Mouse (Mus musculus): ENCODE measurements around the gene Ppm1h. TPM values are rescaled to one million over a fixed set of nuclear protein-coding genes. Genes with fewer than 3 reads are reported as not detected.
A peak's percentile ranks its signal among the peaks of the same experiment; 100 is the strongest.

Gene Ppm1h
- total and polyA plus RNA-seq, 2 experiments from 2014 or later = 50.3 to 60.2 TPM

- H3K4me2 ChIP-seq (ENCODE audit: low read depth, low read length) = no peak overlapping the region
- H3K27ac ChIP-seq = no peak overlapping the region
- H3K4me3 ChIP-seq (ENCODE audit: low read length) = no peak overlapping the region
- H3K27me3 ChIP-seq (ENCODE audit: insufficient read depth, low read length) = no peaks in the 10 kb centered on the region
- no peak for TF ChIP-seq CTCF (IDR thresholded peaks at IDR 0.05; ENCODE audit: low read depth)
- no peak for DNase-seq (ENCODE audit: low spot score)
- no peaks in the 10 kb centered on the region for H3K4me1 ChIP-seq (ENCODE audit: insufficient read depth, low read length)
- no peaks in the 10 kb centered on the region for H3K9me3 ChIP-seq (ENCODE audit: low read length)
- 58% methylated on average over 6 of the region's 6 CpGs for WGBS
- H3K36me3 ChIP-seq (ENCODE audit: insufficient read depth, low read length) = no peaks in the 10 kb centered on the region
- ATAC-seq = no peak
- H3K9ac ChIP-seq (replicated peaks; ENCODE audit: low read length) = no peak overlapping the region
Measured at GRCm38 (mm10) chr10:122950966-122951365, 272.4 kb downstream of the Ppm1h start.

GRCm38 (mm10) chr10:122953576-122953975 is 275.0 kb downstream of the Ppm1h start:
- DNase-seq (ENCODE audit: low spot score) (no peak), ATAC-seq (no peak)
- no peak overlapping the region for H3K4me3 ChIP-seq (ENCODE audit: low read length)
- no peaks in the 10 kb centered on the region for H3K9me3 ChIP-seq (ENCODE audit: low read length)
- H3K4me2 ChIP-seq (ENCODE audit: low read depth, low read length) = no peak overlapping the region
- H3K27me3 ChIP-seq (ENCODE audit: insufficient read depth, low read length) = no peaks in the 10 kb centered on the region
- H3K36me3 ChIP-seq (ENCODE audit: insufficient read depth, low read length) = no peaks in the 10 kb centered on the region
- H3K9ac ChIP-seq (replicated peaks; ENCODE audit: low read length) = no peak overlapping the region
- H3K27ac ChIP-seq = no peak overlapping the region
- no peak for TF ChIP-seq CTCF (IDR thresholded peaks at IDR 0.05; ENCODE audit: low read depth)
- H3K4me1 ChIP-seq (ENCODE audit: insufficient read depth, low read length) = no peaks in the 10 kb centered on the region
- WGBS = 91% methylated on average over 9 of the region's 9 CpGs

GRCm38 (mm10) chr10:122957918-122958317 is 279.4 kb downstream of the Ppm1h start:
- no peak for TF ChIP-seq CTCF (IDR thresholded peaks at IDR 0.05; ENCODE audit: low read depth)
- H3K9me3 ChIP-seq (ENCODE audit: low read length) = no peaks in the 10 kb centered on the region
- DNase-seq (ENCODE audit: low spot score) (no peak), ATAC-seq (no peak)
- no peak overlapping the region for H3K27ac ChIP-seq
- no peaks in the 10 kb centered on the region for H3K27me3 ChIP-seq (ENCODE audit: insufficient read depth, low read length)
- no peak overlapping the region for H3K9ac ChIP-seq (replicated peaks; ENCODE audit: low read length)
- H3K4me1 ChIP-seq (ENCODE audit: insufficient read depth, low read length) = peaks cover 8% of the 10 kb centered on the region; the same call in 1 of the 2 replicates
- H3K4me2 ChIP-seq (ENCODE audit: low read depth, low read length) = no peak overlapping the region
- H3K4me3 ChIP-seq (ENCODE audit: low read length) = no peak overlapping the region
- WGBS = 92% methylated on average over 2 of the region's 2 CpGs
- no peaks in the 10 kb centered on the region for H3K36me3 ChIP-seq (ENCODE audit: insufficient read depth, low read length)

- H3K9ac ChIP-seq (replicated peaks; ENCODE audit: low read length) = no peak overlapping the region
- H3K9me3 ChIP-seq (ENCODE audit: low read length) = no peaks in the 10 kb centered on the region
- no peaks in the 10 kb centered on the region for H3K36me3 ChIP-seq (ENCODE audit: insufficient read depth, low read length)
- DNase-seq (ENCODE audit: low spot score) (no peak), ATAC-seq (no peak)
- no peak overlapping the region for H3K4me2 ChIP-seq (ENCODE audit: low read depth, low read length)
- no peak for TF ChIP-seq CTCF (IDR thresholded peaks at IDR 0.05; ENCODE audit: low read depth)
- 75% methylated on average over 5 of the region's 5 CpGs for WGBS
- no peak overlapping the region for H3K27ac ChIP-seq
- no peak overlapping the region for H3K4me3 ChIP-seq (ENCODE audit: low read length)
- H3K27me3 ChIP-seq (ENCODE audit: insufficient read depth, low read length) = no peaks in the 10 kb centered on the region
- H3K4me1 ChIP-seq (ENCODE audit: insufficient read depth, low read length) = peaks cover 12% of the 10 kb centered on the region
Measured at GRCm38 (mm10) chr10:122958699-122959098, 280.1 kb downstream of the Ppm1h start.

- Histone ChIP-seq H3K9ac (replicated peaks; ENCODE audit: low read length) (no peak overlapping the region), H3K4me2 (ENCODE audit: low read depth, low read length) (no peak overlapping the region), H3K4me3 (ENCODE audit: low read length) (no peak overlapping the region), H3K36me3 (ENCODE audit: insufficient read depth, low read length) (no peaks in the 10 kb centered on the region), H3K27me3 (ENCODE audit: insufficient read depth, low read length) (no peaks in the 10 kb centered on the region), H3K27ac (no peak overlapping the region), H3K9me3 (ENCODE audit: low read length) (no peaks in the 10 kb centered on the region), H3K4me1 (ENCODE audit: insufficient read depth, low read length) (peaks cover 20% of the 10 kb centered on the region)
- TF ChIP-seq CTCF (IDR thresholded peaks at IDR 0.05; ENCODE audit: low read depth) = no peak
- DNase-seq (ENCODE audit: low spot score) (no peak), ATAC-seq (no peak)
- 85% methylated on average over 16 of the region's 16 CpGs for WGBS
Measured at GRCm38 (mm10) chr10:122960216-122960615, 281.7 kb downstream of the Ppm1h start.

- WGBS = 72% methylated on average over 16 of the region's 16 CpGs
- H3K4me3 ChIP-seq (ENCODE audit: low read length) = no peak overlapping the region
- peaks cover 20% of the 10 kb centered on the region for H3K4me1 ChIP-seq (ENCODE audit: insufficient read depth, low read length)
- no peaks in the 10 kb centered on the region for H3K27me3 ChIP-seq (ENCODE audit: insufficient read depth, low read length)
- H3K9me3 ChIP-seq (ENCODE audit: low read length) = no peaks in the 10 kb centered on the region
- H3K4me2 ChIP-seq (ENCODE audit: low read depth, low read length) = no peak overlapping the region
- no peak for TF ChIP-seq CTCF (IDR thresholded peaks at IDR 0.05; ENCODE audit: low read depth)
- H3K27ac ChIP-seq = no peak overlapping the region
- DNase-seq (ENCODE audit: low spot score) = no peak
- no peak overlapping the region for H3K9ac ChIP-seq (replicated peaks; ENCODE audit: low read length)
- no peak for ATAC-seq
- no peaks in the 10 kb centered on the region for H3K36me3 ChIP-seq (ENCODE audit: insufficient read depth, low read length)
Measured at GRCm38 (mm10) chr10:122960738-122961137, 282.2 kb downstream of the Ppm1h start.

- no peaks in the 10 kb centered on the region for H3K27me3 ChIP-seq (ENCODE audit: insufficient read depth, low read length)
- H3K9me3 ChIP-seq (ENCODE audit: low read length) = no peaks in the 10 kb centered on the region
- H3K36me3 ChIP-seq (ENCODE audit: insufficient read depth, low read length) = no peaks in the 10 kb centered on the region
- no peak overlapping the region for H3K9ac ChIP-seq (replicated peaks; ENCODE audit: low read length)
- H3K4me2 ChIP-seq (ENCODE audit: low read depth, low read length) = no peak overlapping the region
- peak; percentile 30 for DNase-seq (ENCODE audit: low spot score)
- H3K27ac ChIP-seq = peak overlapping the region; percentile 26; the same call in 1 of the 2 replicates
- no peak for ATAC-seq
- no peak for TF ChIP-seq CTCF (IDR thresholded peaks at IDR 0.05; ENCODE audit: low read depth)
- WGBS = 59% methylated on average over 9 of the region's 9 CpGs
- peaks cover 20% of the 10 kb centered on the region for H3K4me1 ChIP-seq (ENCODE audit: insufficient read depth, low read length)
- H3K4me3 ChIP-seq (ENCODE audit: low read length) = no peak overlapping the region
Measured at GRCm38 (mm10) chr10:122961494-122961893, 282.9 kb downstream of the Ppm1h start.

Measured in hindbrain, postnatal 0 days (tissue).